Mouse (Mus musculus) G1E (cell line): Measurements from ENCODE around the gene Neil3.

Experiments used
- CTCF ChIP-seq: IDR thresholded peaks from 2 replicates; pipeline ENCODE4 v1.5.1; 2012; ENCODE audit warnings: low read depth, low read length, inconsistent platforms, mixed read lengths
- GATA1 ChIP-seq: IDR thresholded peaks from 2 replicates; pipeline ENCODE4 v1.6.1; 2012; ENCODE audit warnings: borderline replicate concordance, low read length, inconsistent platforms, mixed read lengths

GRCm38 (mm10) chr8:53600826-53601225 lies 38.0 kb downstream of the Neil3 start:
- TF ChIP-seq CTCF (no peak), GATA1 (no peak)
